Mouse (Mus musculus): ENCODE data around the gene Cep95. TPM values are rescaled to one million over a fixed set of nuclear protein-coding genes. Genes with fewer than 3 reads are reported as not detected.
"Not testable (repeated sequence)": the region's sequence is repeated elsewhere in the genome, so short reads cannot be mapped to it uniquely, and the experiment has no call there.

Cep95 gene
- 10 to 100 TPM in 1 of 2 experiments, 1 to 10 TPM in 1; 6.2 to 13.0 TPM for total RNA-seq (2021)
- long read RNA-seq, experiment 1, partial matches to known transcripts: 2 of 20 reads
- long read RNA-seq, experiment 1, other reads (novel, unspliced or antisense): 14 of 20 reads
- long read RNA-seq, experiment 2, partial matches to known transcripts: 0 of 13 reads
- long read RNA-seq, experiment 2, other reads (novel, unspliced or antisense): 11 of 13 reads

DNA sequence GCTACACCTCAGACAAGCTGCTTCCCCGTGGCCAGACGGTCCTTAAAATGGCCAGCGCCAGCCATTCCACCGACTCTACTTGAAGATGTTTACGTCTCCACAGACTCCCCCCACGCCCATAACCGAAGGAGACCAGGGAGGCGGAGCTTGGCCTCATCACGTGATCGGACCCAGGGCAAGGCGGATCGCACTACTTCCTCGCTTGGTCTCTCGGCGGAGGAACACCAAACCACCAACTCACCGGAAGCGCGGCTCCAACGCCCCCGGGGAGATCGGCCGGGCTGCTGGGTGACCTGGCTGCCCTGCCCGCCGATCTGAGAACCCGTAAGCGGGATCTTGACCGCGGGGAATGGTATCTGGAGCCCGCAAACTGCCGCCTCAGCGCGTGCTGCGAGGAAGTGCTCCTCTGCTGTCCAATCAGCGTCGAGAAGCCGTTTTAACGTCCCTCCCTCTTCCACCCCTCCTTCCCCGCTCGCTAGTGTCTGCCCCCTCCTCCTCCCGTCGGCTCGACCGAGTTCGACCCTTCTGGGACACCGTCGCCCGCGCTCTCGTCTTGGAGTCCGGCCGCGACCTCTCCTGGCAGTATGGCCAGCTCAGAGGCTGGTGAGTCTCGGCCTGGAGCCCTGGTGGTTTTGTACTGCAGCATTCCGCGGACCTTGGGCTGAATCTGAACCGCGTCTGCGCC, at the start of gene Cep95, which contains the start of gene Ddx5:
TSS of gene Cep95 (plus strand) at position 478 of the 685 bp plus-strand sequence.
TSS of gene Ddx5 (minus strand) at position 411 of the 685 bp plus-strand sequence.
- DNase-seq: peak; percentile 96

DNA sequence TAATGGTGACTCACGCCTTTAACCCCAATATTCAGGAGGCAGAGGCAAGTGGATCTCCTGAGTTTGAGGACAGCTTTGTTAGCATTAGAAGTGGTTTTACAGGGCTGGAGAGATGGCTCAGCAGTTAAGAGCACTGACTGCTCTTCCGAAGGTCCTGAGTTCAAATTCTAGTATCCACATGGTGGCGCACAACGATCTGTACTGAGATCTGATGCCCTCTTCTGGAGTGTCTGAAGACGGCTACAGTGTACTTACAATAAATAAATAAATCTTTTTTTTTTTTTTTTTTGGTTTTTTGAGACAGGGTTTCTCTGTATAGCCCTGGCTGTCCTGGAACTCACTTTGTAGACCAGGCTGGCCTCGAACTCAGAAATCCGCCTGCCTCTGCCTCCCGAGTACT, 48.3 kb upstream of the Cep95 start:
- DNase-seq: not testable (repeated sequence)

DNA sequence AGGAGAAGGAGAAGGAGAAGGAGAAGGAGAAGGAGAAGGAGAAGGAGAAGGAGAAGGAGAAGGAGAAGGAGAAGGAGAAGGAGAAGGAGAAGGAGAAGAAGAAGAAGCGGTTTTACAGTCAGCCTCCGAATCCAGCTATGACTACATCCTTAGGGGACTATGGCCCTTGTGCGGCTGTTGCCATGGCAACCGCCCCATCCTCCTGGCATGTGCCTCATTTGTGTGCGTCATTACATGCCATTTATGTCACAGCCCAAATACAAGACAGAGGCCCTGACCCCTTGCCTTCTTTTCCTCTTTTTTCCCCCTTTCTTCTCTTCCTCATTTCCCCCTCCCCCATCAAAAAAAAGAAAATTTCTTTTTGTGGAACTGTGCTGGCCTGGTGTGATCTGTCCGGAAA, 47.8 kb upstream of the Cep95 start:
- DNase-seq: no peak

DNA sequence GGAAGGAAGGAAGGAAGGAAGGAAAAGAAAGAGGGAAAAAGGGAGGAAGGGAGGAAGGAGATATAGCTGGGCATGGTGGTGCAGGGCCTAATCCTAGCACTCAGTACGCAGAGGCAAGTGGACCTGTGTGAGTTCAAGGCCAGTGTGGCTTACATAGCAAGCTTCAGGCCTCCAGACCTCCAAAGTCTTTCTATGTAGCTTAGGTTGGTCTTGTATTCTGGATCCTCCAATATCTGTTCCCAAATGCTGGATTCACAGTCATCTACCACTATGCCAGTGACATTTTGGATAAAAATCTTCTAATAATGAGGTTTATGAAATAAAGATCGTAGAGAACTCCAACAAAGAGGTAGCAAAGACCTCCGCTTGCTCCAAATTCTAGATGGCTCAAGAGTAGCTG, 47.2 kb upstream of the Cep95 start:
- no peak for DNase-seq

DNA sequence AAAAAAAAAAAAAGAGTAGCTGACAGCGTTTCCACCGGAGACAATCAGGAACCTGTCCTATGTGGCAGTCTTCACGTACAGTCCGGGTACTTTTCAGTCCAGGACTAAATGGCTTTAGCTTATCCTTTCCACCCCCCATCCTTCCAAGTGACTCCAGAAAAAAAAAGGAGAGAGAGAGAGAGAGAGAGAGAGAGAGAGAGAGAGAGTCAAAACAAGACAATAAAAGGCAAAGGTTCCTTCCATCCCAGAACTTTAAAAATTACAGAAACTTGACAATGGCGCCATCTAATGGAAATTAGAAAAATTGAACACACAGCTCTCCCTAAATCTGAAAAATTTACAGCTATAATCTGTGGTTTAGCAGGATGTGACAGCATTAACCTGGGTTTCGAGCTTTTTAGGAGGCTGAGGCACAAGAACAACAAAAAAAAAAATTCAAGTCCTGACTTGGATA, 46.6 kb upstream of the Cep95 start:
- DNase-seq: no peak

DNA sequence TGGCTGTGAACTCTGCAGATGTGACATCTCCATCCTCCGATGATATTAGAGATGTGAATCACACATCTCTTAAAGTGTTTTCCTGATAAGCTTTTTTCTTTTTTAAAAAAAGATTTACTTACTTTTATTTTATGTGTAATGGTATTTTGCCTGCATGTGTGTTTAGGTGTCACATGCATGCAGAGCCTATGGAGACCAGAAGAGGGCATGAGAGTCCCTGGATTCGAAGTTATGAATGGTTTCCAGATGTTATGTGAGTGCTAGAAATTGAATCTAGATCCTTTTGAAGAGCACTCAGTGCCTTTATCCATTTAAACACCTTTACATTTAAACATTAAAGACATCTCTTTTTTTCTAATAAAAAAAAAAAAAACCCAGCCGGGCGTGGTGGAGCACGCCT, 44.1 kb upstream of the Cep95 start:
- DNase-seq: no peak

DNA sequence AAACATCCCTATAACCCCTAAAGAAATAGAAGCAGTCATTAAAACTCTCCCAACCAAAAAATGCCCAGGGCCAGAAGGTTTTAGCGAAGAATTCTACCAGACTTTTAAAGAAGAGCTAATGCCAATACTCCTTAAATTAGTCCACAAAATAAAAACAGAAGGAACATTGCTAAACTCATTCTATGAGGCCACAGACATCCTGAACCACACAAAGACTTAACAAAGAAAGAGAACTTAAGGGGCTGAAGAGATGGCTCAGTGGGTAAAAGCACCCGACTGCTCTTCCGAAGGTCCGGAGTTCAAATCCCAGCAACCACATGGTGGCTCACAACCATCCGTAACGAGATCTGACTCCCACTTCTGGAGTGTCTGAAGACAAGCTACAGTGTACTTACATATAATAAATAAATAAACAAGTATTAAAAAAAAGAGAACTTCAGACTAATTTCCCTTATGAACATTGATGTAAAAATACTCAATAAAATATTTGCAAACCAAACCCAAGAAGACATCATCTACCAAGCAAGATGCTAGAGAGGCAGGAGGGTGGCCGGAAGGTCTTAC, 39.4 kb upstream of the Cep95 start:
- DNase-seq: not testable (repeated sequence)

DNA sequence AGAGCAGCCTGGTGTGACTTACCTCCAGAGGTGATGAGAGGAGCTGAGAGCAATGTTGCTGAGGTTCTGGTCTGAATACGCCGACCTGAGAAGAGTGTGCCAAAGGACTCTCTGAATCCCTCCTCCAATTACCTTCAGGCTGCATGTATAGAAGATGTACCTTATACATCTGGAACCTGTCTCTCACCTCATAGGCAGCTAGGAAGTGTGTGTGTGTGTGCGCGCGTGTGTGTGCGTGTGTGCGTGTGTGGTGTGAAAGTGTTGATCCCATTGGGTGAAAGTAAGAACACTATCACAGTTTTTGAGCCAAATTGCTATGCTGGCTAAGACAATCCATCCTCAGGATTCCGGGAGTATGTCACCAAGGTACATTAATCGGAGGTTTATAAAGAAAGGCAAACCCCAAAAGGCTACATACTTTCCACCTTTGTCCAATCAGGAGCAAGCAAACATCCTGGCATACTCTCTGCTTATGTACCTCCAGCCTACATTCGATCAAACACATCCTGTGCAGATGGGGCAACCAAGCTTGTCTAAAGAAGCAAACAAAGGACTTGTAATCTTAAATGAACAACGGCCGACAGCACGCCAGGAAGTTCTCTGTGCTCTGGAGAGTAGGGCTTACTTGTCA, 38.8 kb upstream of the Cep95 start, which contains the start of gene Pecam1:
TSS of gene Pecam1 (minus strand) at position 508 of the 631 bp plus-strand sequence.
- no peak for DNase-seq

DNA sequence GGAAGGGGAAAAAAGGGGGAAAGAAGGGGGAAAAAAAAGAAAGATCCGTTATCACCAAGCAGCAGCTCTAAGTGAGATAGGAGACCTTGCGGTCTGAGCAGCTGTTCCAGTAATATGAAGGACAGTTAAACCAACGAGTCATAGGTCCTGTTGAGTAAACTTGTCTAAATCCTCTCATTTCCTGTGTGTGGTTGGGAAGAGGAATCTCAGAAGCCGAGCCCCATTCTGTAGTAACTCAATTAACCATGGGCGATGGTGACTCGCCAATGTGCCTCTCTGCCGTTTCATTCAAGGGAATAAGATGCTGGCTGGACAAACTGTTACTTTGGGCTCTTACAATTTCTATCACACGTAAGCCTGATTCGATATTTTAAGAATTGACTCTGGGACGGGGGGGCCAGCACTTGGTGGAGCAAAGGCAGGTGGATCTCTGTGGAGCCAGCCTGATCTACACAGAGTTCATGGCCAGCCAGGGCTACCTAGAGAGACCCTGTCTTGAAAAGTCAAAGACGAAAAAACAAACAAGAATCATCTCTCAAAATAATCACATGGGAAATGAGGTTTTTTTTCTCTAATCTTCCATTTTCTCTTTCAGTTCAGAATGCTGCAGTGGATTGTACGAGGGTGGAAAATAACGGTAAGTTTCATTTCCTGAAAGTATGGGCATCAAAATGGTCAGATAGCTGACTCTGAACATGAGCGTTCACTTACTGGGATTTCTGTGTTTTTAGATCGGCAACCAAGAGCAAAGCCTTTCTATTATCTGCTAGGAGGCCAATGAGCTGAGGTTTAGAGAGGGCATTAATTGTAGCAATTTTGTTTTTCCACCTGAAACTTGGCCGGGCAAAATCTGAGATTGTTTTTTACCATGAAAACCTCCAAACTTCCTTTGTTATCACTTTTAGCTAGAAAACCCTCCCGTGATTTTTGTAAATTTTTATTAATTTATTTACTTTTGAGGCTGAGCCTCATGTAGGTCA, 37.7 kb upstream of the Cep95 start, which contains the start of gene Milr1:
TSS of gene Milr1 (plus strand) at position 188 of the 980 bp plus-strand sequence.
- no peak for DNase-seq

DNA sequence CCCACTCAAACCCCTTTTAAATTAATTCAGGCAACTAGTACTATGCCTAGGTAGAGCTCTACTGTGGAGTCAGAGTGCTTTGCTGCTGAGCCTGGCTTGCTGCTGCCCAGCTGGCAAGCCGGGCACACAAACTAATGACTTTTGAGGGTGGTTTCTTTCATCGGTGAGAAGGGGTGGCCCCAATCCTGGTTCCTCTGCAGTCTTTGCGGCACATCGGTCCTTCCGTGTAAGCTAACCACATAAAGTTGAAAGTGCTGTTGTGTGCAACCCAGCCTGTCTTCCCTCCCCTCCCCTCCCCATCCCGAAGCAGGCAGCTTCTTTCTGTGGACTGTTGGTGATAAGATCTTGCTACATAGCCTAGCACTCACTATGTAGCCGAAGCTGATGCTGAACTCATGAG, 36.9 kb upstream of the Cep95 start:
- DNase-seq: no peak

DNA sequence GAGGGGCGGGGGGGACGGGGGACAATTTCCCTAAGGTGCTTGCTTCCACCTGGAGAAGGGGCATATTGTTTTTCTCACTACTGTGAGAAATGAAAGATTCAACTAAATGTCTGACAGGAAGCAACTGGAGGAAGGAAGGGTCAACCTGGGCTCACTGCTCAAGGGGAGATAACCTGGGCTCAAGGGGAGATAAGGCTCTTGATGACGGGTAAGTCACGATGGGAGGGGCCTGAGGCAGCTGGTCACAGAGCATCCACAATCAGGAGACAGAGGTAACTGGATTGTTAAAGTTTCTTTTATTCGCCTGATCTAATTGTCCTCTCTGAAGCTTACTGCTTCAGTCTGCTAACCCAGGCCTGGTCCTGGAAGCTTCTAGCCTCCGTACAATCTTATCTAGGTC, 35.7 kb upstream of the Cep95 start:
- no peak for DNase-seq

DNA sequence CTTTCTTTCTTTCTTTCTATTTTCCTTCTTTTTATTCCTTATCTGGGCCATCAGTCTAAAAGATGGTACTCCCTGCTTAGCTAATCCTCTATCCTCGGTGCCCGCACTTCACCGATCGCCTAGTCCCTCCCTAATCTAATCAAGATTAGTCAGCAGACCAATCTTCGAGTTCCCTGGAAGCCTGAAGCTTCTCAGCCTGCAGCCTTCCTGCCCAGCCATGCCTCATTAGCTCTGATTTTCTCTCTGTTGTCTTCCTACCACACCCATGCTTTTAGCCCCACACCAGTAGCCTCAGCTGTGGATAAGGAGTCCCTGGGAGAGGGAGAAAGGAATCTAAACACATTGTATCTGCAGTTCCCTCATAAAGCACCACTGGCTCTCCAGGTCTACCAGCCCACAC, 33.5 kb upstream of the Cep95 start:
- DNase-seq: no peak

DNA sequence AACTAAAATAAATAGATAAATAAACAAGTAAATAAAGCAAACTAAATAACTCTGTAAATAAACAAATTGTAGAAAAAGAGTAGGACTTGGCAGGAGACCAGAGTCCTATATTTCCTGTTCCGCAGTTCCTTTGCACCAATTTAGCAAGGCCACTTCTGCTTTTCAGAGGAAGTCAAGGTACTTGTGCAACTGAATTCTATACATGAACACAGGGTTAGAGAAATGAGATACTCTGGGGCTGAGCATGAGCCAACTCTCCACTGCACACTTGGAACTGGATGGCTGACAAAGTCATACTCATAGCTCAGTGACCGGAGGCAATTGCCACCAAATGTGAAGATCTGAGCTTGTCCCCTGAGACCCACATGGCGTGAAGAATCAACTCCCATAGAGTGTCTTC, 30.0 kb upstream of the Cep95 start:
- no peak for DNase-seq

DNA sequence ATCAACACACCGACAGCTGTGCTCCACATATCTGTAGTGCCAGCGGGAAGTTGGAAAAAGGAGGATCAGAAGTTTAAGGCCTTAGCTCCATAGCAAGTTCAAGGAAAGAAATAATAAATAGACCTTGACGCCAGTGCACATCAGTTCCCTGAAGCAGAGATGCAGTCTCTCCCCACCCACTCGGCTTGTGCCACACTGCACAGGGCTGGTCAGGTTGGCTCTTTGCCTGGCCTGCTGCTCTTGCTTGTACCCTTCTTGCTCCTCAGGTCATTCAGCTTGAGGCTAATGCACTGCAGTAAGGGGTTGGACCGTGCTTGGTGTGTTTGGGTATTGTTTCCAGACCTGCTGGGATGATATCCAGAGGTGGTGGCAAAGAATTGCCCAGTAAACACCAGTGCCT, 28.5 kb upstream of the Cep95 start:
- DNase-seq: no peak

DNA sequence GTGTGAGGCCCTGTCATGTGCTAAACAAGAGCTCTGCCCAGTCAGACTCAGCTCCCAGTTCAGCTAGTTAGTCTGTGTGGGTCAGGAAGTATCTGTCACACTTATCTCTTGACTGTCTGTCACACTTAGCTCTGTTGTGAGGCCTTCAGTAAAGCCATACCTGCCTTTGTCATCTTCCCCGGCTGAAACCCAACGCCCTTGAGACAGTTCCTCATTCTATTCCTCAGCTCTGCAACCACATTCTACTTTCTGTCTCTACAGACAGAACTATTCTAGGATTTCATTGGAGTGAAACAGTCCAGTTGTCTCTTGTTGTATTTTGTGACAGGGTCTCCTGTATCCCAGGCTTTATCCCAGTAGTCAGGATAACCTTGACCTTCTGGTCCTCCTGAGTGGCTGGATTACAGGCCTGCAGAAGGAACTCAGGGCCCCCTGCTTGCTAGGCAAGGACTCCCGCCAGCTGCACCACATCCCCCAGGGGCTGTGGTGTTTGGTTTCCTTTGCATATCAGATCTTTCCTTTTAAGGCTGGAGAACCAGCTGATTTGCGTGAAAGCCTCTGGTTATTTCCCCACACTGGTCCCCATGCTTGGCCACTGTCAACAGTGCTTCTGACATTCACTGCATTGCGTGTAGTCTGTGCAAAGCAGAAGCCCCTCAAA, 26.8 kb upstream of the Cep95 start:
- DNase-seq: no peak

DNA sequence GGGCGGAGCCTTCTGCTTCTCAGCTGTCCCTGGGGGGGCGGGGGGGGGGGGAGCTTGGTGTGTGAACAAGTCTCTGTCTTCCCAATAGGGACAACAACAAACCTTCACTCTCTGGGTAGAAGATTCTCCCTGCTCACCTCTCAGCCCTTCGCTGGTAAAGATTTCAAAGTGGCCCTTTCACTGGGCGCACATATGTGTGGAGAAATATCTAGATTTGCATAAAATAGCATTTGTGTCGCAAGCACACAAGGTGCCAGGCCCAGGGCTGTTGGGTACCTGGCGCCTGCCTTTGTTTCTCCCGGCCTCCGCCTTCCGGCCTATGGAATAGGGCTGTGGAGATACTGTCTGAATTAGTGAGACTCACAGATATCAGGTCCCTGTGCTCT, 26.3 kb upstream of the Cep95 start:
- no peak for DNase-seq

DNA sequence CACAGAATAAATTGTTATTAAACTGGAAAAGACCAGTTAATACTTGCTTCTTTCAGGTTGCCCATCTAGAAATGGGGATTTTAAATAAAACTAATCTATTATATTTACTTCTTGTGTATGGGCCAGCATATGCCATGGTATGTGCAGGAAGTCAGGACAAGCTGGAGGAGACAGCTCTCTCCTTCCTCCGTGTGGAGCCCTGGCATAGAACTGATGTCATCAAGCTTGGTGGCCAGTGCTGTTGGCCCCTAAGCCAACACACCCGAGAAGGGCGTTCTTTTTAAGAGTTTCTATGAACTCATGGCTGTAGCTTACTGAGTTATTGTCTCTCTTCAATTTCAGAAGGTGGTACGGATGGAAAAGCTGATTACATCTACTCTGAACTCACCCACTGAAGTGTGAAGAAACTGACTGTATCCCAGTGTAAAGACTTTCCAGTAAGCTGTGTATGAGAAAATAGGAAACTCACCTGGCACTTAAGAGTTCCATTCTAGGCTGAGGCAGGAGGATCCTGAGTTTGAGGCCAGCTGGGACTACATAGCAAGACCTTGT, 22.4 kb upstream of the Cep95 start:
- DNase-seq: no peak

DNA sequence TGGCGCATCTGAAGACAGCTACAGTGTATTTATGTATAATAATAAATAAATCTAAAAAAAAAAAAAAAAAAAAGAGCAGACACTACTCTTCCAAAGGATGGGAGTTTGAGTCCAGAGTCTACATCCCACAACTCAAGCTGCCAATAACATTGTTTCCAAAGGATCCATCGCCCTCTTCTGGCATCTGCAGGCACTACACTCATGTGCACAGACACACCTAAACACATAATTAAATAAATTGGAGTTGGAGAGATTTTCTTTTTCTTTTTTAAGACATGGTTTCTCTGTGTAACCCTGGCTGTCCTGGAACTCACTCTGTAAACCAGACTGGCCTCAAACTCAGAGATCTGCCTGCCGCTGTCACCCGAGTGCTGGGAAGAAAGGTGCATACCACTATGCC, 21.5 kb upstream of the Cep95 start:
- DNase-seq: no peak

DNA sequence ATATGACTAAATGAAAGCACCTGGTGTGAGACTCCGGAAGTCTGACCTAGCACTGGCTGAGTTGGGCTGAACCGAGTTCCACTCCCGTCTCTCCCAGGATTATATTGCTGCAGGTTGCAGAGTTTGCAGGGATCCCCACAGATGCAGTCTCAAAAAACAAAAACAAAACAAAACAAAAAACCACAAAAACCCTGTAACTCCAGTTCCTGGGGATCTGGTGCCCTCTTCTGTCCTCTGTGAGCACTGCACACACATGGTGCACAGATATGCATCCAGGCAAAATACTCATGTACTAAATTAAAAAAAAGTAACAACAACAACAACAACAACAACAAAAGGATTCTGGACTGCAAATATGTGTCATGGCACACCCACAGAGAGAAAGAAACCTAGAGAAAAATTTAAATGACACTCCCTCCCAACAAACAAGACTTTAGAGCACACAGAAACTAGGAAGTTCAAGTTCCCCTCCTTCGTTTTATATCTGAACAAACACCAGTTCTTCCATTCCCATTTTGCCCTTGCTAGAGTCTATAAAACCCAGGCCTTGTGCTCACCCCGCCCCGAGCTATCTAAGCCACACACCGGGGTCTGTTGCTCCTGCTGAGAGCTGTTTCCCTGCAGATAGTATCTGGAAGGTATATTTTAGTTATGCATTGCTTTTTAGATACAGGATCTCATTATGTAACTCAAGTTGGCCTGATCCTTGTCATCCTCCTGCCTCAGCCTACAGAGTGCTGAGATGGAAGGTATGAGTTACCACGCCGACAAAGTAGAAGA, 18.7 kb upstream of the Cep95 start:
- DNase-seq: no peak

DNA sequence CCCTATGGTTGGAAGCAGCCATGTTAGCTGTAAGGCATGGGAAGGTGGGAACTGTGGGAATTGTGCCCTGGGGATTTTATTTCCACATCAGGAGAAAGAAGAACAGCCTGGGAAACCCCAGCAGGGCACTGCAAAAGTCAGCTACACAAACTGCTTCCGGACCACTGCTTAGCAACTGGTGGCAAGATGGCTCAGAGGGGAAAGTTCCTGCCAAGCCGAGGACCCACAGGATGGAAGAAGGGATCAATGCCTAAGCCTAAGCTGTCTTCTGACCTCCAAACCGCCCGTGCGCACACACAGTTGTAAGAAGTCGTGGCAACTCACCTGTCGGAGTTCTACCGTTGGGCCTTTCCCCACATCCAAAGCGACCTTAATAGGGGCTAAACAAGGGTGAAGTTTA, 16.0 kb upstream of the Cep95 start:
- no peak for DNase-seq

Data from adrenal gland, postnatal 10 days (tissue).